Mouse (Mus musculus): ENCODE data around the gene Ogdh.
"Not testable (repeated sequence)": the region's sequence is repeated elsewhere in the genome, so short reads cannot be mapped to it uniquely, and the experiment has no call there.

The Ogdh gene

GRCm38 (mm10) chr11:6291401-6292115 lies at the start of gene Ogdh:
TSS of gene Ogdh (plus strand) at chr11:6291633.
- peak; percentile 100 for DNase-seq (ENCODE audit: low spot score)

GRCm38 (mm10) chr11:6244707-6245106 lies 46.7 kb upstream of the Ogdh start:
- no peak for DNase-seq (ENCODE audit: low spot score)

- DNase-seq (ENCODE audit: low spot score): no peak
These were observed 39.2 kb upstream of the Ogdh start for GRCm38 (mm10) chr11:6252248-6252647.

- DNase-seq (ENCODE audit: low spot score): no peak
These were observed 38.6 kb upstream of the Ogdh start for GRCm38 (mm10) chr11:6252824-6253223.

- not testable (repeated sequence) for DNase-seq (ENCODE audit: low spot score)
These were observed 36.8 kb upstream of the Ogdh start for GRCm38 (mm10) chr11:6254602-6255001.

GRCm38 (mm10) chr11:6256490-6257072 lies 34.9 kb upstream of the Ogdh start:
- peak; percentile 46 for DNase-seq (ENCODE audit: low spot score)

GRCm38 (mm10) chr11:6259413-6259812 lies 32.0 kb upstream of the Ogdh start:
- DNase-seq (ENCODE audit: low spot score): no peak

GRCm38 (mm10) chr11:6261434-6262082 lies 29.9 kb upstream of the Ogdh start:
- peak; percentile 90 for DNase-seq (ENCODE audit: low spot score)

GRCm38 (mm10) chr11:6266621-6267020 lies 24.8 kb upstream of the Ogdh start:
- DNase-seq (ENCODE audit: low spot score): no peak

GRCm38 (mm10) chr11:6267320-6268254 lies 23.8 kb upstream of the Ogdh start, which contains the start of gene Ddx56:
TSS of gene Ddx56 (minus strand) at chr11:6267772.
- DNase-seq (ENCODE audit: low spot score): peak; percentile 99

GRCm38 (mm10) chr11:6273607-6274006 lies 17.8 kb upstream of the Ogdh start:
- peak; percentile 33 for DNase-seq (ENCODE audit: low spot score)

GRCm38 (mm10) chr11:6274387-6275093 lies 16.9 kb upstream of the Ogdh start, which contains the start of gene Tmed4:
TSS of gene Tmed4 (minus strand) at chr11:6274870.
- DNase-seq (ENCODE audit: low spot score): peak; percentile 100

- DNase-seq (ENCODE audit: low spot score): no peak
These were observed 16.3 kb upstream of the Ogdh start for GRCm38 (mm10) chr11:6275094-6275484.

GRCm38 (mm10) chr11:6276466-6276865 lies 15.0 kb upstream of the Ogdh start:
- DNase-seq (ENCODE audit: low spot score): no peak

GRCm38 (mm10) chr11:6282940-6283339 lies 8.5 kb upstream of the Ogdh start:
- peak; percentile 49 for DNase-seq (ENCODE audit: low spot score)

GRCm38 (mm10) chr11:6290138-6290537 lies 1.3 kb upstream of the Ogdh start:
- no peak for DNase-seq (ENCODE audit: low spot score)

- peak; percentile 23 for DNase-seq (ENCODE audit: low spot score)
These were observed 550 bp upstream of the Ogdh start for GRCm38 (mm10) chr11:6290883-6291282.

GRCm38 (mm10) chr11:6292116-6292987 lies 919 bp downstream of the Ogdh start:
- DNase-seq (ENCODE audit: low spot score): peak; percentile 98

- DNase-seq (ENCODE audit: low spot score): no peak
These were observed 1.5 kb downstream of the Ogdh start for GRCm38 (mm10) chr11:6292988-6293349.

- no peak for DNase-seq (ENCODE audit: low spot score)
These were observed 2.2 kb downstream of the Ogdh start for GRCm38 (mm10) chr11:6293601-6294000.
